Mouse (Mus musculus) urinary bladder, postnatal 36 days (tissue): Measurements from ENCODE around the gene Nup107.
"Not testable (repeated sequence)": the region's sequence is repeated elsewhere in the genome, so short reads cannot be mapped to it uniquely, and the experiment has no call there.

Source experiments
- DNase-seq, 2 experiments: peaks; one replicate each; pipeline ENCODE4 v3.0.0; 2022; ENCODE audit warnings: low spot score in 2 of 2, mixed read lengths in 1 of 2

Nup107 gene

GRCm38 (mm10) chr10:117736573-117736972 is 55.9 kb downstream of the Nup107 start:
- no peak for DNase-seq

- not testable (repeated sequence) for DNase-seq
Measured at GRCm38 (mm10) chr10:117735396-117735795, 57.1 kb downstream of the Nup107 start.

GRCm38 (mm10) chr10:117734104-117734852 is 58.2 kb downstream of the Nup107 start:
- not testable (repeated sequence) for DNase-seq

- DNase-seq: not testable (repeated sequence)
Measured at GRCm38 (mm10) chr10:117733626-117734025, 58.9 kb downstream of the Nup107 start.

- DNase-seq: no peak
Measured at GRCm38 (mm10) chr10:117732962-117733592, 59.4 kb downstream of the Nup107 start.

- no peak for DNase-seq
Measured at GRCm38 (mm10) chr10:117732184-117732583, 60.3 kb downstream of the Nup107 start.

GRCm38 (mm10) chr10:117731244-117732101 is 61.0 kb downstream of the Nup107 start:
- DNase-seq: peak; percentile 53 to 67

GRCm38 (mm10) chr10:117730637-117731203 is 61.8 kb downstream of the Nup107 start:
- DNase-seq: no peak

GRCm38 (mm10) chr10:117730140-117730539 is 62.4 kb downstream of the Nup107 start:
- DNase-seq: no peak

GRCm38 (mm10) chr10:117729139-117729814 is 63.2 kb downstream of the Nup107 start:
- peak in 1 of 2 experiments; percentile 63 for DNase-seq

GRCm38 (mm10) chr10:117728574-117728973 is 63.9 kb downstream of the Nup107 start:
- DNase-seq: no peak

GRCm38 (mm10) chr10:117727518-117728110 is 64.9 kb downstream of the Nup107 start:
- DNase-seq: no peak

- no peak for DNase-seq
Measured at GRCm38 (mm10) chr10:117726888-117727385, 65.6 kb downstream of the Nup107 start.

GRCm38 (mm10) chr10:117726350-117726749 is 66.2 kb downstream of the Nup107 start:
- no peak for DNase-seq

- DNase-seq: no peak
Measured at GRCm38 (mm10) chr10:117725671-117726070, 66.8 kb downstream of the Nup107 start.

GRCm38 (mm10) chr10:117724804-117725361 is 67.6 kb downstream of the Nup107 start:
- no peak for DNase-seq

GRCm38 (mm10) chr10:117724136-117724718 is 68.3 kb downstream of the Nup107 start:
- DNase-seq: no peak

- DNase-seq: peak in 1 of 2 experiments; percentile 42
Measured at GRCm38 (mm10) chr10:117718161-117719119, 74.1 kb downstream of the Nup107 start.

- DNase-seq: peak; percentile 51 to 63
Measured at GRCm38 (mm10) chr10:117717583-117717982, 74.9 kb downstream of the Nup107 start.
